26 mouse cellular contexts compared by ENCODE assay signal in genomic region chr9:14061389-14061788, GRCm38 (mm10).
DNase-seq lines count a peak whose midpoint lies in the region; ATAC-seq and TF ChIP-seq lines count a peak whose summit lies in the region.
"Had no signal": no experiment of that assay in that cellular context is flagged by ENCODE, and none has a peak within 500 bp of the region (broad histone marks: within the 10 kb centered on the region; RNA-seq: fewer than 3 reads in every experiment).

No protein-coding gene starts in this region.

- intact Hi-C loops in gastrocnemius, adult 2 months (cut with DNase I) = loop anchor here (10.0 kb wide), 2 partner anchors 93 to 213 kb away; partner anchors contain the start of gene Sesn3

- no peaks in the 10 kb centered on the region for H3K36me3 ChIP-seq in intestine, embryonic 14.5 days (ENCODE audit: control insufficient read depth, insufficient read depth, low read length)
- no peaks in the 10 kb centered on the region for H3K36me3 ChIP-seq in intestine, embryonic 16.5 days (ENCODE audit: control insufficient read depth, insufficient read depth, low read length)
- no peaks in the 10 kb centered on the region for H3K36me3 ChIP-seq in stomach, postnatal 0 days (ENCODE audit: control insufficient read depth, insufficient read depth, low read length)
- H3K36me3 ChIP-seq: embryonic facial prominence, embryonic 12.5 days; forebrain, embryonic 10.5 days; heart, embryonic 12.5 days; heart, embryonic 15.5 days; intestine, embryonic 15.5 days had no signal

- H3K27ac ChIP-seq in gastrocnemius, adult 2 months = peak overlapping the region; percentile 53
- no peak overlapping the region for H3K27ac ChIP-seq in intestine, embryonic 14.5 days (ENCODE audit: low read depth)
- H3K27ac ChIP-seq in intestine, embryonic 16.5 days (ENCODE audit: low read length) = no peak overlapping the region
- no peak overlapping the region for H3K27ac ChIP-seq in stomach, postnatal 0 days (replicated peaks)
- H3K27ac ChIP-seq: embryonic facial prominence, embryonic 12.5 days; forebrain, embryonic 10.5 days; forebrain, embryonic 13.5 days; heart, adult 2 months; heart, embryonic 15.5 days; hindbrain, embryonic 14.5 days; hindbrain, postnatal 0 days; intestine, embryonic 15.5 days had no signal

- no peak for TF ChIP-seq EP300 in stomach, postnatal 0 days (optimal IDR thresholded peaks at IDR 0.05)

- H3K4me1 ChIP-seq in intestine, embryonic 14.5 days (replicated peaks; ENCODE audit: control insufficient read depth, insufficient read depth, low read length) = peaks cover 12% of the 10 kb centered on the region; the same call in 1 of the 2 replicates
- 0 out of 2 replicates have a peak, but pooled peaks cover under 1% of the 10 kb centered on the region for H3K4me1 ChIP-seq in intestine, embryonic 16.5 days (ENCODE audit: control insufficient read depth, insufficient read depth, low read length)
- H3K4me1 ChIP-seq in stomach, postnatal 0 days (replicated peaks; ENCODE audit: control insufficient read depth, insufficient read depth) = peaks cover 3% of the 10 kb centered on the region; the same call in 1 of the 2 replicates

- TF ChIP-seq CTCF in gastrocnemius, adult 2 months (IDR thresholded peaks at IDR 0.05) = no peak
- no peak for TF ChIP-seq CTCF in stomach, postnatal 0 days (IDR thresholded peaks at IDR 0.05; ENCODE audit: low read depth)

- DNase-seq in gastrocnemius, adult 2 months = peak; percentile 44
- no peak for DNase-seq in gastrocnemius, postnatal 10 days
- DNase-seq in intestine, embryonic 14.5 days (ENCODE audit: low spot score) = peak; percentile 46
- peak; percentile 14 for DNase-seq in induced T-regulatory cell, adult 2 months (ENCODE audit: low read depth)
- DNase-seq in stomach, postnatal 0 days (ENCODE audit: low spot score) = no peak
- DNase-seq in cerebellum, adult 18-20 months = no peak
- DNase-seq: B cell, adult 2 months; cerebellum, adult 11 months; cerebellum, adult 8-10 months; cerebellum, postnatal 10 days; cerebellum, postnatal 36 days; gastrocnemius, postnatal 25 days; heart, adult 2 months; heart, postnatal 10 days; heart, postnatal 4 days had no signal

- H3K27me3 ChIP-seq in intestine, embryonic 14.5 days (replicated peaks; ENCODE audit: control insufficient read depth, insufficient read depth, low read length) = no peaks in the 10 kb centered on the region
- H3K27me3 ChIP-seq in intestine, embryonic 16.5 days (replicated peaks; ENCODE audit: control insufficient read depth, insufficient read depth, low read length) = no peaks in the 10 kb centered on the region
- no peaks in the 10 kb centered on the region for H3K27me3 ChIP-seq in stomach, postnatal 0 days (ENCODE audit: control insufficient read depth, insufficient read depth, low read length)
- H3K27me3 ChIP-seq: embryonic facial prominence, embryonic 12.5 days; forebrain, embryonic 13.5 days; heart, embryonic 12.5 days; heart, embryonic 15.5 days; intestine, embryonic 15.5 days had no signal

- no peak for ATAC-seq in intestine, embryonic 14.5 days (replicated peaks; ENCODE audit: low FRiP score, low TSS enrichment, low read depth)
- no peak for ATAC-seq in intestine, embryonic 16.5 days
- ATAC-seq in stomach, postnatal 0 days (ENCODE audit: low FRiP score, low TSS enrichment) = no peak
- ATAC-seq: activated CD4-positive, CD25-positive, alpha-beta regulatory T cell, adult 4 months; forebrain, embryonic 13.5 days; forebrain, embryonic 16.5 days; hindbrain, postnatal 0 days; intestine, embryonic 15.5 days had no signal

- peak overlapping the region; percentile 49; the same call in 1 of the 2 replicates for H3K4me3 ChIP-seq in gastrocnemius, adult 2 months
- no peak overlapping the region for H3K4me3 ChIP-seq in intestine, embryonic 14.5 days (ENCODE audit: low read depth, low read length)
- no peak overlapping the region for H3K4me3 ChIP-seq in intestine, embryonic 16.5 days (ENCODE audit: low read length)
- no peak overlapping the region for H3K4me3 ChIP-seq in stomach, postnatal 0 days (ENCODE audit: low read depth, low read length)
- H3K4me3 ChIP-seq: embryonic facial prominence, embryonic 12.5 days; forebrain, embryonic 10.5 days; forebrain, embryonic 13.5 days; heart, adult 2 months; heart, embryonic 12.5 days; heart, embryonic 15.5 days; intestine, embryonic 15.5 days had no signal

- WGBS in intestine, embryonic 14.5 days = 74% methylated on average over 5 of the region's 5 CpGs
- 83% methylated on average over 5 of the region's 5 CpGs for WGBS in intestine, embryonic 16.5 days
- 74% methylated on average over 5 of the region's 5 CpGs for WGBS in stomach, postnatal 0 days

- no peak overlapping the region for H3K9ac ChIP-seq in intestine, embryonic 14.5 days (ENCODE audit: low read length)
- H3K9ac ChIP-seq in intestine, embryonic 16.5 days (ENCODE audit: low read depth, low read length) = no peak overlapping the region
- H3K9ac ChIP-seq in stomach, postnatal 0 days (ENCODE audit: low read length) = no peak overlapping the region
- H3K9ac ChIP-seq: embryonic facial prominence, embryonic 12.5 days; forebrain, embryonic 13.5 days; heart, embryonic 12.5 days; heart, embryonic 15.5 days; hindbrain, embryonic 14.5 days; intestine, embryonic 15.5 days had no signal

- H3K4me2 ChIP-seq in intestine, embryonic 14.5 days (ENCODE audit: low read length) = no peak overlapping the region
- H3K4me2 ChIP-seq in intestine, embryonic 16.5 days (ENCODE audit: low read depth, low read length) = no peak overlapping the region
- no peak overlapping the region for H3K4me2 ChIP-seq in stomach, postnatal 0 days (replicated peaks; ENCODE audit: low read depth)
- H3K4me2 ChIP-seq: embryonic facial prominence, embryonic 12.5 days; forebrain, embryonic 13.5 days; heart, embryonic 12.5 days; heart, embryonic 15.5 days; hindbrain, embryonic 14.5 days; intestine, embryonic 15.5 days had no signal

- peaks cover 10% of the 10 kb centered on the region; the same call in 1 of the 2 replicates for H3K9me3 ChIP-seq in intestine, embryonic 14.5 days (ENCODE audit: control insufficient read depth, low read length)
- peaks cover 3% of the 10 kb centered on the region; the same call in 1 of the 2 replicates for H3K9me3 ChIP-seq in intestine, embryonic 16.5 days (ENCODE audit: control insufficient read depth, low read length)
- H3K9me3 ChIP-seq in stomach, postnatal 0 days (ENCODE audit: control insufficient read depth, low read length) = no peaks in the 10 kb centered on the region
- H3K9me3 ChIP-seq: heart, embryonic 15.5 days; intestine, embryonic 15.5 days had no signal

Comparison
In these comparisons a context has a peak if more than half of its experiments do, and no peak if none do; other contexts are left out.
1. DNase-seq: peak in gastrocnemius, adult 2 months (single experiment), intestine, embryonic 14.5 days (single experiment) and induced T-regulatory cell, adult 2 months (single experiment); none in gastrocnemius, postnatal 10 days (single experiment), stomach, postnatal 0 days (single experiment) and cerebellum, adult 18-20 months (0 of 2).